Mouse (Mus musculus) spleen, adult 2 months (tissue): ENCODE measurements around the gene Ugp2. TPM values are rescaled to one million over a fixed set of nuclear protein-coding genes. Genes with fewer than 3 reads are reported as not detected.

Experiments
- DNase-seq, 2 experiments: peaks; one replicate each; pipeline versions ENCODE4 v3.0.0 to v3.0.0-alpha.2; 2012 to 2021; ENCODE audit warnings: low spot score in 2 of 2, low read depth in 1 of 2
- H3K27ac ChIP-seq: fragments of 200-500 bp; 2 replicates; pipeline ENCODE4 v1.5.1; 2012; ENCODE audit warnings: low read length, inconsistent platforms; ENCODE audit not compliant: insufficient read depth
- H3K27me3 ChIP-seq: fragments of 200-500 bp; 2 replicates; pipeline ENCODE4 v1.6.1; 2012; ENCODE audit warnings: mild to moderate bottlenecking, moderate library complexity, low read length, inconsistent platforms; ENCODE audit not compliant: control insufficient read depth, insufficient read depth
- H3K36me3 ChIP-seq: fragments of 200-500 bp; 2 replicates; pipeline ENCODE4 v1.6.1; 2012; ENCODE audit warnings: mild to moderate bottlenecking, low read length, inconsistent platforms; ENCODE audit not compliant: control insufficient read depth, insufficient read depth
- H3K4me1 ChIP-seq: fragments of 200-500 bp; 2 replicates; pipeline ENCODE4 v1.6.1; 2011; ENCODE audit warnings: inconsistent platforms; ENCODE audit not compliant: control insufficient read depth, insufficient read depth, insufficient read length
- H3K4me3 ChIP-seq: fragments of 200-500 bp; 2 replicates; pipeline ENCODE4 v1.5.1; 2011; ENCODE audit warnings: mild to moderate bottlenecking, inconsistent platforms; ENCODE audit not compliant: insufficient read depth, insufficient read length; ENCODE audit errors: extremely low read depth
- CTCF ChIP-seq: fragments of 200-500 bp; IDR thresholded peaks from 2 replicates; pipeline ENCODE4 v1.5.1; 2011; ENCODE audit warnings: mild to moderate bottlenecking, inconsistent platforms; ENCODE audit not compliant: insufficient read depth, insufficient read length, insufficient replicate concordance; ENCODE audit errors: extremely low read depth
- POLR2A ChIP-seq: fragments of 200-500 bp; IDR thresholded peaks from 2 replicates; pipeline ENCODE4 v1.6.1; 2011; ENCODE audit warnings: low read depth, low read length, inconsistent platforms
- WGBS: fragments of 180-500 bp; shearing (Covaris S2); methylation state at CpG from one replicate; pipeline ENCODE4 v1.1.7; 2018; 5-methylcytosine and 5-hydroxymethylcytosine counted together
- polyA plus RNA-seq: library from polyadenylated mRNA; depleted of rRNA; stranded (reverse); fragments of >200 nt; gene quantifications from 2 replicates; pipeline ENCODE4 v1.2.3, GENCODE M21; 2012

Gene Ugp2
- polyA plus RNA-seq, 1 experiment = 1.8 TPM

DNA sequence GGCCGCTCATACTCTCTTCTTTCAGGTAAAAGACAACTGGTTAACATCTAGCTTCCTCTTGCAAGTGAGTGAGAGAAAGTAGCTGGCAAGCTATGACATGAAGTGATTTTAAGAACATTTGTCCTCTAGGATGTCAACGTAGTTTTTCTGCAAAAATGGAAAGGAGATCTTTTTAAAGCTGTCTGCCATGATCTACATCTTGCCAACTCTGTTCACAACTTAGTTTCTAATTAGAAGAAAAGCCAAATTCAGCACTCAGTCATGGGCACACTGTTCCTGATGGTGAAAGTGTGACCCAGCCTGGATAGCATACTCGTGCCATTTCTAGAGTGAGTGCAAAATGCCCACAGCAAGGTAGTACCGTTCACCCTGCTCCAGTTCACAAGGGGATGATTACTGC, 31.9 kb downstream of the Ugp2 start:
- H3K36me3 ChIP-seq = peaks cover 1% of the 10 kb centered on the region; the same call in 1 of the 2 replicates
- no peaks in the 10 kb centered on the region for H3K27me3 ChIP-seq
- TF ChIP-seq POLR2A = no peak
- TF ChIP-seq CTCF = no peak
- no peak overlapping the region for H3K4me3 ChIP-seq
- WGBS = 87% methylated on average over 4 of the region's 4 CpGs
- H3K27ac ChIP-seq = no peak overlapping the region
- DNase-seq = no peak
- no peaks in the 10 kb centered on the region for H3K4me1 ChIP-seq

DNA sequence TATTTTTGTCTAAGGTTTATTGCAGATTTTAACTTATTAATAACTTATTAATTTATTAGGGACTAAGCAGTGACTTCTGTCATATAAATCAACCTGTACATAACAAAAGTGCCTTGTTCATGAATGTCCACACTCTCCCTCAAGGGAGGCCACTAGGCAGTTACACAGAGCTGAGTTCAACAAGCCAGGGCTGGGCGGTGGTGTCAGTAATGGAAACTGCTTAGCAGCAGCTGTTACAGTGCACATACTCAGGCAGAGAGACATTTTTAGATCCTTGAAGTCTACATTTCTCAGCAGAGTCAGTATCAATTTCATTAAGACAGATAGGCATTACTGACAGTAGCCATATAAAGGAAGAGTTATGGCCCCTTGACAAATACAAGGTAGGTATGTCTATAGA, 33.1 kb downstream of the Ugp2 start:
- Histone ChIP-seq H3K4me1 (no peaks in the 10 kb centered on the region), H3K36me3 (0 out of 2 replicates have a peak, but pooled peaks cover 1% of the 10 kb centered on the region), H3K4me3 (no peak overlapping the region), H3K27me3 (no peaks in the 10 kb centered on the region), H3K27ac (no peak overlapping the region)
- DNase-seq = no peak
- 90% methylated on average over 1 of the region's 1 CpGs for WGBS
- no peak for TF ChIP-seq POLR2A

DNA sequence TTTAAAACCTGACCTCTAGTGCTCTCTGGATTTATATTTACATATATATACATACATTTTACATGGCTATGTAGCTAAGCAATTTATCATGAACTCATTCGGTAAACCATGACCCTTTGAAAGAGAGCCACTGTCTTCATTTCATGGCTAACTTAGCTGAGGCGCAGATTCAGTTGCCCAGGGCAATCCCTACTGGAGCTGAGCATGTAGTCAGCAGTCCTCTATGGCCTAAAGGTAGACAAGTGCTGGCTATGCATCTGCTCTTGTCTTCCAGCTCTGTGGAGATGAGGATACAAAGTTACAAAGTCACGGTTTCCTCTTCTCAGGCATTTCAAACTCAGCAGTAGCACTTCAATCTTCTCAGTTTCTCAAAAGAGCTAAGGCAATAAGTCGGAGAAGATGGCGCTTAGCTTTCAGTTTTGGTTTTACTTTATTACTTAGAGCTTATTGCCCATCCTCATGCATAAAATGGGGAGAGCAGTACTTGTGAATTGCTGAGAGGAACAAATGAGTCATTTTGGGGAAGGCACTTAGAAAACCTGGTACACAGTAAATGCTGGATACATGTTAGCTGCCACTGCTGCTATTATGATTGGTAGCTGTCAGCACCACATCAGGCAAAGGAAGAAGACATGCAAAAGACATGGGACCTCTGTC, 38.2 kb downstream of the Ugp2 start:
- no peaks in the 10 kb centered on the region for H3K27me3 ChIP-seq
- TF ChIP-seq CTCF (no peak), POLR2A (no peak)
- peaks cover 7% of the 10 kb centered on the region for H3K36me3 ChIP-seq
- no peak overlapping the region for H3K4me3 ChIP-seq
- H3K4me1 ChIP-seq = no peaks in the 10 kb centered on the region
- 90% methylated on average over 5 of the region's 5 CpGs for WGBS
- no peak for DNase-seq
- no peak overlapping the region for H3K27ac ChIP-seq

DNA sequence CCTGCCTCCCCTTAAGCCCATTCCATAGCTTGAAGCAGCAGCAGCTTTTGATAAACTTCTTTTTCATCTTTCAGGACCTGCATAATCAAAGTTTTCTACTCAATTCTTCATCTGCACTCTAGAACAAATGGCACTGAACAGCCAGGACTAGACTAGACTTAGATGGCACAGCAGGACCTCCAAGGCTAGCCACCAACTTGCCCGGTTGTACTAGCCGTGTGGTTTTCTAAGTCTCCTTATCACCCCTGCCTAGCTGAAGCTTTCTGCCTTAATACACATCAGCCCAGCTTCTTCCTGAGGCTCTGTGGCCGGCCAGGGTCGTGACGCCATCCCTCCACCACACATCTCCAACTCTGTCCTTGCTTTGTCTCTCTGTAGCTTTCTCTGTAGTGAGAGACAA, 42.9 kb downstream of the Ugp2 start:
- Histone ChIP-seq H3K4me3 (no peak overlapping the region), H3K27me3 (no peaks in the 10 kb centered on the region), H3K4me1 (no peaks in the 10 kb centered on the region), H3K27ac (no peak overlapping the region), H3K36me3 (peaks cover 7% of the 10 kb centered on the region)
- no peak for TF ChIP-seq CTCF
- WGBS = 85% methylated on average over 5 of the region's 5 CpGs
- no peak for DNase-seq

DNA sequence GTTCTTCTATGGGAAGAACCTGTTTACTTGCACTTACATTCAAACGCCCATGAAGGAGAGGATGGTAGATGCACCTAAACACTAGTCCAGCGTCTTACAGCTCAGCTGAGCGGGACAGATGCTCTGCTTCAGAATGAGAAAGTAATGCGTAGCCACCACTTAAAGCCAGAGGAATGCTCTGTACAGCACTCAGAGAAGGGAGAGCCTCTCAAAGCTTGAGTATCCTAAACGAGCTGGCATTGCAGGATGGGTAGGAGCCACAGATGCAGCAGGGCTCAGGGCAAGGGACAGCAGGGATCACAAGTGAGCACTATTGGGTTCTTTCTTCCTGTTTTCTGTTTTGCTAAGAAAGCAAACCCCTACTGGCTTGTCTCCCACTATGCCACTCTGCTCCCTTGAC, 43.5 kb downstream of the Ugp2 start:
- no peak for TF ChIP-seq POLR2A
- TF ChIP-seq CTCF = no peak
- Histone ChIP-seq H3K4me1 (no peaks in the 10 kb centered on the region), H3K4me3 (no peak overlapping the region), H3K36me3 (peaks cover 7% of the 10 kb centered on the region; the same call in 1 of the 2 replicates), H3K27me3 (no peaks in the 10 kb centered on the region), H3K27ac (no peak overlapping the region)
- DNase-seq = no peak
- 94% methylated on average over 5 of the region's 5 CpGs for WGBS

DNA sequence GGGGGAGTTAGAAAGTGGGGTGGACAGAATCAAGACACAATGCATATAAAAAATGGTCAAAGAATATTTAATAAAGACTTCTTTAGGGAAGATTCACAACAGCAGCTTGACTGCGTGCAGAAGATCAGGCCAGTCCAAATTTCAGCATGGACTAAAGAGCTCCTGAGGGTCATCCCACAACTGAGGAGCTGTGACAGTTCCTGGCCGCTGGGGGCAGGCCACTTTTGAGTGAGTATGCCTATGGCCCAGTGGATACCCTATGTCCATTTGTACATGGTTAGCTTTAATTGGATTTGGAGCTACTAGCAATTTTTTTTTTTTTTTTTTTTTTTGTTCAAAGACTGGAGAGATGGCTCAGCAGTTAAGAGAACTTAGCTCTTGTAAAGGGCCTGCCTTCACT, 44.2 kb downstream of the Ugp2 start:
- WGBS = 97% methylated on average over 2 of the region's 2 CpGs
- no peak for DNase-seq
- Histone ChIP-seq H3K36me3 (peaks cover 7% of the 10 kb centered on the region; the same call in 1 of the 2 replicates), H3K4me3 (no peak overlapping the region), H3K27me3 (no peaks in the 10 kb centered on the region), H3K4me1 (no peaks in the 10 kb centered on the region), H3K27ac (no peak overlapping the region)
- TF ChIP-seq POLR2A (no peak), CTCF (no peak)

DNA sequence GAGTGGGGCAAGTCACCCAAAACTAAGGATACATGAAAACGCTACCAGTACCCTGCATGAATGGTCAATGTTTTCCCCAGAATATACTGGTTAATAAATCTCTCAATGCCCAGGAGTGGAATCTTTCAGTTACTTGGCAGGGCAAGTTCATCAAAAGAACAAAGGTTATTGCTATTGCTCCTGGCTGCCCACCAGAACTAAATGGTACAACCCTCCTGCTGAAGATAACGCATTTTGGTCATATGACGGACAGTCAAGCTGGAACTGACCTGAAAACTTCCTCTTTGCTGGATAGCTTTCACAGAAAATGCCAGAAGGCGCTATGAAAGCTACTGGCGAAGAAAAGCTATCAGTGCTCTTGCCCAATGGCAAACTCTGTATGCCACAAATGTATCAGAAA, 45.2 kb downstream of the Ugp2 start:
- 96% methylated on average over 5 of the region's 5 CpGs for WGBS
- Histone ChIP-seq H3K4me1 (no peaks in the 10 kb centered on the region), H3K27ac (no peak overlapping the region), H3K27me3 (no peaks in the 10 kb centered on the region), H3K36me3 (peaks cover 9% of the 10 kb centered on the region; the same call in 1 of the 2 replicates), H3K4me3 (no peak overlapping the region)
- no peak for DNase-seq
- TF ChIP-seq CTCF (no peak), POLR2A (no peak)
